ENCODE assay signal across 9 mouse cellular contexts in genomic region chr7:44641887-44642286, GRCm38 (mm10). TPM values are rescaled to one million over a fixed set of nuclear protein-coding genes. Genes with fewer than 3 reads are reported as not detected.
DNase-seq lines count a peak whose midpoint lies in the region; ATAC-seq and TF ChIP-seq lines count a peak whose summit lies in the region.
"Had no signal": no experiment of that assay in that cellular context is flagged by ENCODE, and none has a peak within 500 bp of the region (broad histone marks: within the 10 kb centered on the region; RNA-seq: fewer than 3 reads in every experiment).

No protein-coding gene starts in this region.

- H3K9ac ChIP-seq in MEL (ENCODE audit: control insufficient read depth, low read depth, low read length, poor library complexity, severe bottlenecking): no peak overlapping the region
- H3K9ac ChIP-seq: neural tube, embryonic 13.5 days had no signal

- intact Hi-C loops in heart, postnatal 25 days (cut with DNase I): no loop called here

- no peak overlapping the region for H3K27ac ChIP-seq in MEL (ENCODE audit: control insufficient read depth, low read depth, low read length)
- H3K27ac ChIP-seq: neural tube, embryonic 13.5 days had no signal

- no peak for ATAC-seq in megakaryocyte, adult 5-6 weeks (ENCODE audit: poor library complexity, severe bottlenecking)

- no peaks in the 10 kb centered on the region for H3K4me1 ChIP-seq in MEL (ENCODE audit: control insufficient read depth in 1 of 2, insufficient read depth in 2 of 2, low read length in 2 of 2)

- H3K9me3 ChIP-seq in MEL (replicated peaks; ENCODE audit: insufficient read depth, low read length): no peaks in the 10 kb centered on the region

- TF ChIP-seq RAD21 in MEL (IDR thresholded peaks at IDR 0.05; ENCODE audit: low read depth, low read length): peak; percentile 23

- no peak for TF ChIP-seq POLR2A in MEL (IDR thresholded peaks at IDR 0.05; ENCODE audit: control insufficient read depth in 1 of 2, insufficient read depth in 1 of 2, low read depth in 1 of 2, low read length in 2 of 2, poor library complexity in 1 of 2)

- no peak overlapping the region for H3K4me3 ChIP-seq in MEL (ENCODE audit: control insufficient read depth in 1 of 2, insufficient read depth in 1 of 2, low read depth in 2 of 2, low read length in 2 of 2)
- H3K4me3 ChIP-seq: neural tube, embryonic 13.5 days had no signal

- no peaks in the 10 kb centered on the region for H3K79me2 ChIP-seq in MEL (ENCODE audit: control insufficient read depth, insufficient read depth, low read length, poor library complexity)

- H3K36me3 ChIP-seq in MEL (ENCODE audit: control insufficient read depth in 1 of 2, insufficient read depth in 2 of 2, low read length in 2 of 2): no peaks in the 10 kb centered on the region
- H3K36me3 ChIP-seq: neural tube, embryonic 13.5 days had no signal

- no peak for TF ChIP-seq EP300 in MEL (IDR thresholded peaks at IDR 0.05; ENCODE audit: low read depth in 1 of 2, low read length in 2 of 2)

- peak; percentile 45 to 67 (median 49); a peak in 5 of 6 replicates for TF ChIP-seq CTCF in MEL (IDR thresholded peaks at IDR 0.05 in 2 of 3, conservative IDR thresholded peaks at IDR 0.05 in 1 of 3; ENCODE audit: control insufficient read depth in 1 of 3, insufficient read depth in 1 of 3, low read depth in 2 of 3, low read length in 3 of 3, poor library complexity in 1 of 3, severe bottlenecking in 1 of 3)

- DNase-seq in heart, postnatal 4 days: peak; percentile 52
- DNase-seq in heart, postnatal 25 days (ENCODE audit: low spot score): no peak
- peak; percentile 30 for DNase-seq in 3134 (ENCODE audit: extremely low read depth, insufficient read length, low spot score)
- DNase-seq in MEL (ENCODE audit: low read depth, low spot score): peak; percentile 5
- DNase-seq in cerebellum, postnatal 25 days: peak; percentile 92 to 93
- DNase-seq in retina, embryonic 14.5 days (ENCODE audit: low spot score): peak; percentile 36
- DNase-seq in heart, adult 8-10 months (ENCODE audit: low spot score): no peak

- no peaks in the 10 kb centered on the region for H3K27me3 ChIP-seq in MEL (ENCODE audit: control insufficient read depth in 1 of 2, insufficient read depth in 2 of 2, low read length in 2 of 2)

TF ChIP-seq in MEL, 35 proteins besides CTCF, POLR2A, EP300 and RAD21:
- TF ChIP-seq TBP (IDR thresholded peaks at IDR 0.05; ENCODE audit: low read depth, low read length) (no peak), MXI1 (IDR thresholded peaks at IDR 0.05; ENCODE audit: low read depth, low read length) (no peak), MYC (IDR thresholded peaks at IDR 0.05; ENCODE audit: low read depth, low read length) (no peak), USF2 (IDR thresholded peaks at IDR 0.05; ENCODE audit: borderline replicate concordance in 1 of 2, insufficient read depth in 1 of 2, low read depth in 1 of 2, low read length in 2 of 2) (no peak), GABPA (IDR thresholded peaks at IDR 0.05; ENCODE audit: low read depth, low read length) (no peak), CHD2 (IDR thresholded peaks at IDR 0.05; ENCODE audit: low read length) (no peak), MAFK (IDR thresholded peaks at IDR 0.05; ENCODE audit: borderline replicate concordance, low read depth, low read length) (no peak), NRF1 (IDR thresholded peaks at IDR 0.05; ENCODE audit: insufficient read depth, low read depth, low read length, poor library complexity, severe bottlenecking) (no peak), NELFE (IDR thresholded peaks at IDR 0.05; ENCODE audit: low read depth, low read length) (no peak)

RNA-seq across cellular contexts. Expression of gene Myh14, which starts 28.8 kb away (rescaled TPM):
- total RNA-seq in heart, postnatal 4 days (2021): 10 to 100 TPM; 11.8 to 14.3 TPM
- 10 to 100 TPM; 72.2 to 80.8 TPM for total RNA-seq in heart, postnatal 25 days (2021)
- under 0.01 and 0.07 TPM in 2 replicates for total RNA-seq in MEL (2012; rRNA removed)
- polyA plus RNA-seq in MEL (2012; ENCODE audit: insufficient read depth in 1 of 2, insufficient read length in 2 of 2, low read depth in 1 of 2, low replicate concordance in 2 of 2, missing spikeins in 1 of 2): under 1 TPM in 1 of 2 experiments, not detected in 1; 0.08 TPM
- not detected in 2 replicates for total RNA-seq in megakaryocyte, adult 5-6 weeks (2015)
- total RNA-seq in megakaryocyte, adult 5-6 weeks (2017): not detected in 2 replicates
- total RNA-seq in heart, adult 8-10 months (2022): 100 to 1,000 TPM in 1 of 4 experiments, 10 to 100 TPM in 3; 88.0 to 111 (median 88.2) TPM

RNA-seq across cellular contexts. Expression of gene Kcnc3, which starts 51.4 kb away (rescaled TPM):
- under 1 TPM; 0.38 to 0.43 TPM for total RNA-seq in heart, postnatal 4 days (2021)
- 1 to 10 TPM; 1.9 to 2.3 TPM for total RNA-seq in heart, postnatal 25 days (2021)
- total RNA-seq in MEL (2012; rRNA removed): not detected in 2 replicates
- polyA plus RNA-seq in MEL (2012; ENCODE audit: insufficient read depth in 1 of 2, insufficient read length in 2 of 2, low read depth in 1 of 2, low replicate concordance in 2 of 2, missing spikeins in 1 of 2): not detected
- total RNA-seq in megakaryocyte, adult 5-6 weeks (2015): 0.41 and 0.67 TPM in 2 replicates
- total RNA-seq in megakaryocyte, adult 5-6 weeks (2017): not detected in 2 replicates
- 1 to 10 TPM; 2.7 to 4.0 (median 2.7) TPM for total RNA-seq in heart, adult 8-10 months (2022)

Comparison
In these comparisons a context has a peak if more than half of its experiments do, and no peak if none do; other contexts are left out.
1. DNase-seq: peak in heart, postnatal 4 days (single experiment), 3134 (single experiment), MEL (single experiment), cerebellum, postnatal 25 days (2 of 2) and retina, embryonic 14.5 days (single experiment); none in heart, postnatal 25 days (single experiment) and heart, adult 8-10 months (single experiment).
2. RNA of gene Myh14, which starts 28.8 kb away (total RNA-seq): 88.0 to 111 TPM in heart, adult 8-10 months, 72.2 to 80.8 TPM in heart, postnatal 25 days and 11.8 to 14.3 TPM in heart, postnatal 4 days; under 0.01 to 0.07 TPM in MEL and not detected in megakaryocyte, adult 5-6 weeks; every median in the first group is over 10 times any median in the second.